Mouse (Mus musculus): ENCODE results near the gene 4930469K13Rik. TPM values are rescaled to one million over a fixed set of nuclear protein-coding genes. Genes with fewer than 3 reads are reported as not detected.
"Not testable (repeated sequence)": the region's sequence is repeated elsewhere in the genome, so short reads cannot be mapped to it uniquely, and the experiment has no call there.

4930469K13Rik gene
- not detected for total RNA-seq (2022)

GRCm38 (mm10) chr11:34098422-34098821, at the start of gene 4930469K13Rik:
TSS of gene 4930469K13Rik (minus strand) at chr11:34098554.
- no peak for DNase-seq (ENCODE audit: low spot score in 2 of 2)

- no peak for DNase-seq (ENCODE audit: low spot score in 2 of 2)
Observed at GRCm38 (mm10) chr11:34146934-34147333, 48.6 kb upstream of the 4930469K13Rik start.

- peak; percentile 39 to 49 for DNase-seq (ENCODE audit: low spot score in 2 of 2)
Observed at GRCm38 (mm10) chr11:34144421-34144820, 46.1 kb upstream of the 4930469K13Rik start.

GRCm38 (mm10) chr11:34143984-34144383, 45.6 kb upstream of the 4930469K13Rik start:
- no peak for DNase-seq (ENCODE audit: low spot score in 2 of 2)

- DNase-seq (ENCODE audit: low spot score in 2 of 2) = no peak
Observed at GRCm38 (mm10) chr11:34139296-34139695, 40.9 kb upstream of the 4930469K13Rik start.

- DNase-seq (ENCODE audit: low spot score in 2 of 2) = no peak
Observed at GRCm38 (mm10) chr11:34128412-34128811, 30.1 kb upstream of the 4930469K13Rik start.

- DNase-seq (ENCODE audit: low spot score in 2 of 2) = not testable (repeated sequence)
Observed at GRCm38 (mm10) chr11:34125727-34126126, 27.4 kb upstream of the 4930469K13Rik start.

GRCm38 (mm10) chr11:34124852-34125251, 26.5 kb upstream of the 4930469K13Rik start:
- DNase-seq (ENCODE audit: low spot score in 2 of 2) = no peak

- peak in 1 of 2 experiments; percentile 32 for DNase-seq (ENCODE audit: low spot score in 2 of 2)
Observed at GRCm38 (mm10) chr11:34123147-34123546, 24.8 kb upstream of the 4930469K13Rik start.

- DNase-seq (ENCODE audit: low spot score in 2 of 2) = no peak
Observed at GRCm38 (mm10) chr11:34118319-34118718, 20.0 kb upstream of the 4930469K13Rik start.

GRCm38 (mm10) chr11:34117581-34117980, 19.2 kb upstream of the 4930469K13Rik start:
- no peak for DNase-seq (ENCODE audit: low spot score in 2 of 2)

- no peak for DNase-seq (ENCODE audit: low spot score in 2 of 2)
Observed at GRCm38 (mm10) chr11:34116572-34117135, 18.3 kb upstream of the 4930469K13Rik start.

GRCm38 (mm10) chr11:34113760-34114159, 15.4 kb upstream of the 4930469K13Rik start:
- no peak for DNase-seq (ENCODE audit: low spot score in 2 of 2)

GRCm38 (mm10) chr11:34112781-34113380, 14.5 kb upstream of the 4930469K13Rik start:
- DNase-seq (ENCODE audit: low spot score in 2 of 2) = peak; percentile 40 to 48

GRCm38 (mm10) chr11:34111940-34112339, 13.6 kb upstream of the 4930469K13Rik start:
- DNase-seq (ENCODE audit: low spot score in 2 of 2) = no peak

GRCm38 (mm10) chr11:34109260-34109659, 10.9 kb upstream of the 4930469K13Rik start:
- DNase-seq (ENCODE audit: low spot score in 2 of 2) = no peak

- DNase-seq (ENCODE audit: low spot score in 2 of 2) = no peak
Observed at GRCm38 (mm10) chr11:34104919-34105318, 6.6 kb upstream of the 4930469K13Rik start.

- no peak for DNase-seq (ENCODE audit: low spot score in 2 of 2)
Observed at GRCm38 (mm10) chr11:34101827-34102226, 3.5 kb upstream of the 4930469K13Rik start.

GRCm38 (mm10) chr11:34087064-34087463, 11.3 kb downstream of the 4930469K13Rik start:
- no peak for DNase-seq (ENCODE audit: low spot score in 2 of 2)

- no peak for DNase-seq (ENCODE audit: low spot score in 2 of 2)
Observed at GRCm38 (mm10) chr11:34086164-34086751, 12.1 kb downstream of the 4930469K13Rik start.

GRCm38 (mm10) chr11:34084639-34085038, 13.7 kb downstream of the 4930469K13Rik start:
- DNase-seq (ENCODE audit: low spot score in 2 of 2) = no peak

GRCm38 (mm10) chr11:34083795-34084194, 14.6 kb downstream of the 4930469K13Rik start:
- no peak for DNase-seq (ENCODE audit: low spot score in 2 of 2)
